Mouse (Mus musculus) liver, embryonic 14.5 days (tissue): ENCODE results near the gene Id2. TPM values are rescaled to one million over a fixed set of nuclear protein-coding genes. Genes with fewer than 3 reads are reported as not detected.

Source experiments
- ATAC-seq: fragments of 200-750 bp; cut with Nextera tagmentation; 2 replicates; pipeline ENCODE4 v1.8.0; 2017; ENCODE audit warnings: moderate number of reproducible peaks, mild to moderate bottlenecking, moderate library complexity; ENCODE audit not compliant: insufficient read depth
- DNase-seq, 3 experiments: peaks; one replicate each; pipeline ENCODE4 v3.0.0-alpha.2; 2012 to 2013; ENCODE audit warnings: low read depth in 3 of 3, low spot score in 3 of 3
- H3K27ac ChIP-seq: fragments of 300-500 bp; sonication (generic); 2 replicates; pipeline ENCODE4 v1.5.1; 2014; ENCODE audit warnings: moderate library complexity, mild to moderate bottlenecking, control low read depth, inconsistent platforms
- H3K27me3 ChIP-seq: fragments of 300-500 bp; sonication (generic); 2 replicates; pipeline ENCODE4 v1.6.1; 2014; ENCODE audit warnings: mild to moderate bottlenecking, low read length, moderate library complexity; ENCODE audit not compliant: control insufficient read depth, insufficient read depth
- H3K36me3 ChIP-seq: fragments of 300-500 bp; sonication (generic); replicated peaks from 2 replicates; pipeline ENCODE4 v1.6.1; 2014; ENCODE audit warnings: low read depth; ENCODE audit not compliant: control insufficient read depth, insufficient read depth
- H3K4me1 ChIP-seq, 2 experiments: fragments of 200-500 bp in 1 of 2; fragments of 300-500 bp in 1 of 2; sonication (generic) in 1 of 2; replicated peaks; 2 replicates each; pipeline ENCODE4 v1.6.1; 2012 to 2014; ENCODE audit warnings: antibody characterized with exemption in 1 of 2, inconsistent platforms in 1 of 2, low read length in 1 of 2; ENCODE audit not compliant: control insufficient read depth in 2 of 2, insufficient read depth in 2 of 2
- H3K4me2 ChIP-seq: fragments of 300-500 bp; sonication (generic); 2 replicates; pipeline ENCODE4 v1.6.1; 2014; ENCODE audit warnings: low read depth, mild to moderate bottlenecking, control low read depth, moderate library complexity
- H3K4me3 ChIP-seq, 2 experiments: fragments of 200-500 bp in 1 of 2; fragments of 300-500 bp in 1 of 2; sonication (generic) in 1 of 2; 2 replicates each; pipeline ENCODE4 v1.5.1; 2012 to 2014; ENCODE audit warnings: low read depth in 2 of 2, low read length in 2 of 2, mild to moderate bottlenecking in 2 of 2, control low read depth in 1 of 2, inconsistent platforms in 1 of 2, moderate library complexity in 1 of 2; ENCODE audit not compliant: insufficient read depth in 1 of 2
- H3K9ac ChIP-seq: fragments of 300-500 bp; sonication (generic); replicated peaks from 2 replicates; pipeline ENCODE4 v1.6.1; 2014; ENCODE audit warnings: mild to moderate bottlenecking, control low read depth, moderate library complexity
- H3K9me3 ChIP-seq: fragments of 300-500 bp; sonication (generic); 2 replicates; pipeline ENCODE4 v1.6.1; 2016; ENCODE audit warnings: low read length, mixed read lengths; ENCODE audit not compliant: control insufficient read depth
- CTCF ChIP-seq: IDR thresholded peaks from 2 replicates; pipeline ENCODE4 v1.5.1; 2016; ENCODE audit warnings: antibody characterized with exemption, low read depth, control low read depth
- EP300 ChIP-seq: IDR thresholded peaks from 2 replicates; pipeline ENCODE4 v1.6.1; 2016; ENCODE audit warnings: antibody characterized with exemption, low read depth
- WGBS: fragments of 180-500 bp; shearing (Covaris S2); extraction: QIAGEN DNeasy Blood & Tissue Kit; methylation state at CpG from one replicate; pipeline ENCODE4 v1.1.7; 2014; ENCODE audit not compliant: insufficient replicate concordance; 5-methylcytosine and 5-hydroxymethylcytosine counted together
- polyA plus RNA-seq, 2 experiments: library from polyadenylated mRNA; depleted of rRNA in 1 of 2; stranded (reverse) in 1 of 2; unstranded in 1 of 2; fragments of >200 nt; fragmentation: Nextera tagmentation in 1 of 2; extraction: Ambion mirVana in 1 of 2; gene quantifications; 2 replicates each; pipeline versions ENCODE4 v1.2.1 to v1.2.3; 2012 to 2014

The Id2 gene
- polyA plus RNA-seq, 2 experiments = 46.3 to 114 TPM

GRCm38 (mm10) chr12:25126228-25126627, 29.3 kb upstream of the Id2 start:
- DNase-seq = no peak
- TF ChIP-seq EP300 = no peak
- no peak for TF ChIP-seq CTCF
- no peak for ATAC-seq

DNA sequence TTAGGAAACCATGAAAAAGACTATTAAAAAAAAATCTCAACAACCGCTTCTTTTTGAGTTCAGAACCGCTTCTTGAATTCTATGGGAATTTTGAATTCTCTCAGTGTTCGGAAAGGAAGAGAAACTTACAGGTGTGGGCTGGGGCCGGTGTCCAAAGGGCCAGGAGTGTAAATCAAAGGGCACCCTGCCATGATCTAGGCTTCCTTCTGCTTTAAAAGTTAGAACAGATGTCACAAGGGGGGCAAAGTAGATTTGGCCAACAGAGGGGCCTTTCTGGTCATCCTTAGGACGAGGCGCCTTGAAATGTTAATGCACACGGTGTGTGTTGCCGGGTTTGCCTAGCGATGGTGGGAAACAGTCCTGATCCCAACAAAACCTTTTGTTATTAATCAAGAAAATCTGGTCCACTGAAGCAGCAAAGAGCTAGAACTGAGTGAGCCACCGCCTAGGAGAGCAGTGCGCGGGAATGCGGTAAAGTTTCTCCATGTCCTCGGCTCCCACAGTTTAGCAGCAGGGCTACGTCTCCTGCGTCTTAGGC, 28.4 kb upstream of the Id2 start:
- H3K4me1 ChIP-seq = peaks cover 0 to 18% of the 10 kb centered on the region in 2 experiments; a peak in 2 of 4 replicates
- no peak for TF ChIP-seq CTCF
- TF ChIP-seq EP300 = no peak
- H3K4me2 ChIP-seq = no peak overlapping the region
- H3K36me3 ChIP-seq = no peaks in the 10 kb centered on the region
- H3K27ac ChIP-seq = no peak overlapping the region
- no peaks in the 10 kb centered on the region for H3K27me3 ChIP-seq
- DNase-seq = no peak
- 61% methylated on average over 16 of the region's 16 CpGs for WGBS
- no peak overlapping the region for H3K9ac ChIP-seq
- H3K4me3 ChIP-seq = no peak overlapping the region
- no peak for ATAC-seq
- no peaks in the 10 kb centered on the region for H3K9me3 ChIP-seq

More at GRCm38 (mm10) chr12:25126228-25126627, 29.3 kb upstream of the Id2 start:
- Histone ChIP-seq H3K36me3 (no peaks in the 10 kb centered on the region), H3K27me3 (no peaks in the 10 kb centered on the region), H3K9ac (no peak overlapping the region), H3K27ac (no peak overlapping the region), H3K4me1 (peaks cover 0 to 18% of the 10 kb centered on the region in 2 experiments; a peak in 2 of 4 replicates), H3K4me3 (no peak overlapping the region), H3K4me2 (no peak overlapping the region), H3K9me3 (no peaks in the 10 kb centered on the region)
- 58% methylated on average over 5 of the region's 5 CpGs for WGBS

DNA sequence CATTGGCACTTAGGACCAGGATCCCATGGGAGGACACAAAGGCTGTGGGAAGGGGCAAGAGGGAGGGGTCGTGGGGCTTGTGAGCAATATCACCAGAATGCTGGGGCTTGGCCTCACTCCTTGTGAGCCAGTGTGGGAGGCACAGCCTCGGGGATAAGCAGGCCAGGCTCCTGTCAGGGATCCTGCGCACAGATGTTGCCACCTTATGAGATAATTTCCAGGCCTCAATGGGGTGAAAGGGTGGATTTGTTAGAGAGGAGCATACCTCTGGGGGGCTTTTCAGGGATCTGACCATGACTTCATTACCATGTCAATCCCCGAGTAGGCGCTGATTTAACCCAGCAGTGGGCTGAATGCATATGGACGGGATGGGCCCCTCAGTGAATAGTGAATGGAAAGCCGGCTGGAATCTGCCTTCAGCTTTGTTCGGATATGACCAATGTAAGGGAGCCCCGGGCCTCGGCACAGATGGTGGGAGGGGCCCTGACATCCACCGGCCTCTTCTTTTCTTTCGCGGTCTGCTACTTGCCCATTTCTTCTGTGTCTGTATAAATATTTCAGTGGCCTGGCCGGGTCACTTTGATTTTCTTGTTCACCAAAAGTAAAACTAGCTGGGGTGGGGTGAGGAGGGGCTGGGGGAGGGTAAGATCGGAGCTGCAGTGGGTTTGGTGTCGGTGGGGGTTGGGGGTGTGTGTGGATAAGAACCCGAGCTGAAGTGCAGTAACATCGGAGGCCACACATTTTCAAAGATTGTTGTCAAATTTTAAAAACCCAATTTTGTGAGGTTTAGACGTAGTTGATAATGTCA, 27.7 kb upstream of the Id2 start:
- ATAC-seq (no peak), DNase-seq (no peak)
- Histone ChIP-seq H3K27me3 (no peaks in the 10 kb centered on the region), H3K9ac (no peak overlapping the region), H3K9me3 (no peaks in the 10 kb centered on the region), H3K27ac (no peak overlapping the region), H3K4me2 (no peak overlapping the region), H3K36me3 (no peaks in the 10 kb centered on the region), H3K4me1 (peaks cover 0 to 13% of the 10 kb centered on the region in 2 experiments; a peak in 2 of 4 replicates), H3K4me3 (no peak overlapping the region)
- TF ChIP-seq CTCF (no peak), EP300 (no peak)
- 43% methylated on average over 19 of the region's 19 CpGs for WGBS

DNA sequence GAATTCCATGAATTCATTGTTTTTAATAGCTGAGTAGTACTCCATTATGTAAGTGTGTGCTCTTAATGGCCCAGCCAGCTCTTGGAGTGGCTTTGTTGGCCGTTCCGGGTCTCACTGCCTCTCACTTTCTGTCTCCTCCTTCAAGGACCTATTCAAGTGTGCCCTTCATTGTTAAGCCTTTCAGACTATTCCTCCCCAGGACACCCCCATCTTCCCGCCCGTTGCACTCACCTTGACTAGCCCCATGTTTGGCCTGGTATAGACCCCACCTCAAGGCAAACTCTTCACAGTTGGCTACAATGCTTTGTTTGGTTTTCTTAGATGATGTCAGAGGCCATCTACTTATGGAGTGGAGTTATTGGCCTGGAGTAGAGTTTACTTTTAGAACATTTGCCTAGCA, 23.8 kb upstream of the Id2 start:
- Histone ChIP-seq H3K4me2 (no peak overlapping the region), H3K4me3 (no peak overlapping the region), H3K9me3 (no peaks in the 10 kb centered on the region), H3K36me3 (no peaks in the 10 kb centered on the region), H3K9ac (no peak overlapping the region), H3K27ac (no peak overlapping the region), H3K4me1 (0 out of 4 replicates have a peak, but pooled peaks cover 0 to 5% of the 10 kb centered on the region in 2 experiments), H3K27me3 (no peaks in the 10 kb centered on the region)
- TF ChIP-seq EP300 (no peak), CTCF (no peak)
- DNase-seq (no peak), ATAC-seq (no peak)
- WGBS = 72% methylated on average over 4 of the region's 4 CpGs

DNA sequence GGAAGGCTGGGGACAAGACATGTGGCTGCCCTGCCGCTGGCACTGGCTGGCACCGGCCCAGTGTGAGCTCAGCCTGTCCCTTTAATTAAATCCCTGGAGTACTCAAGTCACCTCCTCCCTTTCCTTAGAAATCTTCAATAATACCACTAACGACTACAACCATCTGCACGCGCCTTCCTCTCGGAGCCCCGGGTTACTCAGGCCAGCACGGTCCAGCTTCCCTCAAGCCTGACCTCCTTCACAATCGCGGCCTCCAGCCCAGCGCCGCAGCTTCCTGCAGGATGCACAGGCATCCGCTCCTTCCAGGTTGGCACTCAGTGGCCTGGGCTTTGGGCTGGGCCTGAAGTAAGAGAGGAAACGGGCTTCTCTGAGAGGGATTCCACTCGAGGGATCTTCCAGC, 22.3 kb upstream of the Id2 start:
- Histone ChIP-seq H3K36me3 (no peaks in the 10 kb centered on the region), H3K9me3 (no peaks in the 10 kb centered on the region), H3K4me1 (0 out of 4 replicates have a peak, but pooled peaks cover 0 to 5% of the 10 kb centered on the region in 2 experiments), H3K27ac (no peak overlapping the region), H3K27me3 (no peaks in the 10 kb centered on the region), H3K4me2 (no peak overlapping the region), H3K9ac (no peak overlapping the region), H3K4me3 (no peak overlapping the region)
- TF ChIP-seq CTCF = no peak
- TF ChIP-seq EP300 = no peak
- DNase-seq (no peak), ATAC-seq (peak; percentile 53; the same call in 1 of the 2 replicates)
- WGBS = 20% methylated on average over 15 of the region's 15 CpGs
